Mouse (Mus musculus): ENCODE results near the gene Tmem72. TPM values are rescaled to one million over a fixed set of nuclear protein-coding genes. Genes with fewer than 3 reads are reported as not detected.

The Tmem72 gene
- polyA plus RNA-seq, 1 experiment from 2014 or later, result 0.29 TPM

- ATAC-seq (ENCODE audit: low read depth), result no peak
- H3K9ac ChIP-seq, result no peak overlapping the region
- H3K36me3 ChIP-seq, result no peaks in the 10 kb centered on the region
- no peak overlapping the region for H3K27ac ChIP-seq (replicated peaks)
- peaks cover 33% of the 10 kb centered on the region for H3K4me1 ChIP-seq (replicated peaks)
- 72% methylated on average over 10 of the region's 10 CpGs for WGBS
- H3K4me3 ChIP-seq, result no peak overlapping the region
- H3K9me3 ChIP-seq, result no peaks in the 10 kb centered on the region
- H3K4me2 ChIP-seq, result no peak overlapping the region
- peaks cover 3% of the 10 kb centered on the region; the same call in 1 of the 2 replicates for H3K27me3 ChIP-seq
Measured at GRCm38 (mm10) chr6:116676355-116676913, 40.3 kb downstream of the Tmem72 start.

GRCm38 (mm10) chr6:116674283-116674886 is 42.3 kb downstream of the Tmem72 start:
- H3K36me3 ChIP-seq, result no peaks in the 10 kb centered on the region
- H3K4me3 ChIP-seq, result peak overlapping the region; percentile 53
- peaks cover 53% of the 10 kb centered on the region for H3K4me1 ChIP-seq (replicated peaks)
- no peaks in the 10 kb centered on the region for H3K9me3 ChIP-seq
- peak overlapping the region; percentile 63 for H3K27ac ChIP-seq (replicated peaks)
- H3K4me2 ChIP-seq, result peak overlapping the region; percentile 85
- 20% methylated on average over 16 of the region's 16 CpGs for WGBS
- H3K9ac ChIP-seq, result peak overlapping the region; percentile 69
- peaks cover 10% of the 10 kb centered on the region; the same call in 1 of the 2 replicates for H3K27me3 ChIP-seq
- ATAC-seq (ENCODE audit: low read depth), result no peak

- peak within 1 kb of the TSS; percentile 63 for H3K27ac ChIP-seq (replicated peaks)
- peak within 1 kb of the TSS; percentile 85 for H3K4me2 ChIP-seq
- peak; percentile 88 for ATAC-seq (ENCODE audit: low read depth)
- H3K4me3 ChIP-seq, result peak within 1 kb of the TSS; percentile 53
- no peaks in the 10 kb centered on the region for H3K36me3 ChIP-seq
- peaks cover 10% of the 10 kb centered on the region; the same call in 1 of the 2 replicates for H3K27me3 ChIP-seq
- H3K4me1 ChIP-seq (replicated peaks), result peaks cover 59% of the 10 kb centered on the region
- peak within 1 kb of the TSS; percentile 69 for H3K9ac ChIP-seq
- under 1% methylated on average over 44 of the region's 44 CpGs for WGBS
- no peaks in the 10 kb centered on the region for H3K9me3 ChIP-seq
Measured at GRCm38 (mm10) chr6:116673471-116674282, 43.0 kb downstream of the Tmem72 start, which contains the start of gene Rassf4. TSS of gene Rassf4 (minus strand) at chr6:116673952.

- Histone ChIP-seq H3K36me3 (no peaks in the 10 kb centered on the region), H3K4me3 (peak overlapping the region; percentile 53; the same call in 1 of the 2 replicates), H3K27me3 (peaks cover 10% of the 10 kb centered on the region; the same call in 1 of the 2 replicates), H3K4me1 (replicated peaks) (peaks cover 61% of the 10 kb centered on the region), H3K4me2 (peak overlapping the region; percentile 85), H3K9me3 (no peaks in the 10 kb centered on the region), H3K27ac (replicated peaks) (0 out of 2 replicates have a peak overlapping the region, but pooled peaks have one; percentile 18), H3K9ac (peak overlapping the region; percentile 69; the same call in 1 of the 2 replicates)
- 64% methylated on average over 5 of the region's 5 CpGs for WGBS
- no peak for ATAC-seq (ENCODE audit: low read depth)
Measured at GRCm38 (mm10) chr6:116672349-116672748, 44.4 kb downstream of the Tmem72 start.

- Histone ChIP-seq H3K9ac (0 out of 2 replicates have a peak overlapping the region, but pooled peaks have one; percentile 69), H3K9me3 (no peaks in the 10 kb centered on the region), H3K4me3 (no peak overlapping the region), H3K27ac (replicated peaks) (peak overlapping the region; percentile 81), H3K36me3 (no peaks in the 10 kb centered on the region), H3K4me2 (peak overlapping the region; percentile 85), H3K4me1 (replicated peaks) (peaks cover 66% of the 10 kb centered on the region), H3K27me3 (peaks cover 10% of the 10 kb centered on the region; the same call in 1 of the 2 replicates)
- 68% methylated on average over 4 of the region's 4 CpGs for WGBS
- no peak for ATAC-seq (ENCODE audit: low read depth)
Measured at GRCm38 (mm10) chr6:116671768-116672167, 44.9 kb downstream of the Tmem72 start.

GRCm38 (mm10) chr6:116671031-116671430 is 45.7 kb downstream of the Tmem72 start:
- peak overlapping the region; percentile 69; the same call in 1 of the 2 replicates for H3K9ac ChIP-seq
- WGBS, result 6% methylated on average over 5 of the region's 5 CpGs
- ATAC-seq (ENCODE audit: low read depth), result peak; percentile 19
- H3K4me3 ChIP-seq, result no peak overlapping the region
- peaks cover 70% of the 10 kb centered on the region for H3K4me1 ChIP-seq (replicated peaks)
- peak overlapping the region; percentile 81 for H3K27ac ChIP-seq (replicated peaks)
- H3K36me3 ChIP-seq, result no peaks in the 10 kb centered on the region
- H3K4me2 ChIP-seq, result peak overlapping the region; percentile 85
- H3K9me3 ChIP-seq, result no peaks in the 10 kb centered on the region
- peaks cover 10% of the 10 kb centered on the region; the same call in 1 of the 2 replicates for H3K27me3 ChIP-seq

GRCm38 (mm10) chr6:116670144-116670543 is 46.6 kb downstream of the Tmem72 start:
- ATAC-seq (ENCODE audit: low read depth), result no peak
- peaks cover 10% of the 10 kb centered on the region; the same call in 1 of the 2 replicates for H3K27me3 ChIP-seq
- H3K4me3 ChIP-seq, result no peak overlapping the region
- H3K9ac ChIP-seq, result peak overlapping the region; percentile 69; the same call in 1 of the 2 replicates
- peak overlapping the region; percentile 81 for H3K27ac ChIP-seq (replicated peaks)
- peak overlapping the region; percentile 85 for H3K4me2 ChIP-seq
- peaks cover 78% of the 10 kb centered on the region for H3K4me1 ChIP-seq (replicated peaks)
- H3K36me3 ChIP-seq, result no peaks in the 10 kb centered on the region
- 13% methylated on average over 6 of the region's 6 CpGs for WGBS
- H3K9me3 ChIP-seq, result no peaks in the 10 kb centered on the region

- Histone ChIP-seq H3K36me3 (no peaks in the 10 kb centered on the region), H3K4me3 (no peak overlapping the region), H3K27me3 (peaks cover 10% of the 10 kb centered on the region; the same call in 1 of the 2 replicates), H3K27ac (replicated peaks) (no peak overlapping the region), H3K4me1 (replicated peaks) (peaks cover 73% of the 10 kb centered on the region), H3K9me3 (no peaks in the 10 kb centered on the region), H3K4me2 (no peak overlapping the region), H3K9ac (no peak overlapping the region)
- no peak for ATAC-seq (ENCODE audit: low read depth)
- 37% methylated on average over 11 of the region's 11 CpGs for WGBS
Measured at GRCm38 (mm10) chr6:116668682-116669470, 47.8 kb downstream of the Tmem72 start.

GRCm38 (mm10) chr6:116667382-116667781 is 49.3 kb downstream of the Tmem72 start:
- H3K4me1 ChIP-seq (replicated peaks), result peaks cover 62% of the 10 kb centered on the region

GRCm38 (mm10) chr6:116666892-116667291 is 49.8 kb downstream of the Tmem72 start:
- Histone ChIP-seq H3K4me3 (no peak overlapping the region), H3K9ac (no peak overlapping the region), H3K4me2 (no peak overlapping the region), H3K27me3 (peaks cover 10% of the 10 kb centered on the region; the same call in 1 of the 2 replicates), H3K36me3 (no peaks in the 10 kb centered on the region), H3K9me3 (no peaks in the 10 kb centered on the region), H3K4me1 (replicated peaks) (peaks cover 57% of the 10 kb centered on the region), H3K27ac (replicated peaks) (no peak overlapping the region)
- 25% methylated on average over 3 of the region's 3 CpGs for WGBS
- no peak for ATAC-seq (ENCODE audit: low read depth)

More at GRCm38 (mm10) chr6:116667382-116667781, 49.3 kb downstream of the Tmem72 start:
- no peak overlapping the region for H3K9ac ChIP-seq
- H3K36me3 ChIP-seq, result no peaks in the 10 kb centered on the region
- peaks cover 10% of the 10 kb centered on the region; the same call in 1 of the 2 replicates for H3K27me3 ChIP-seq
- no peak overlapping the region for H3K27ac ChIP-seq (replicated peaks)
- 60% methylated on average over 3 of the region's 3 CpGs for WGBS
- no peaks in the 10 kb centered on the region for H3K9me3 ChIP-seq
- no peak overlapping the region for H3K4me3 ChIP-seq
- no peak overlapping the region for H3K4me2 ChIP-seq
- ATAC-seq (ENCODE audit: low read depth), result no peak

GRCm38 (mm10) chr6:116666085-116666750 is 50.5 kb downstream of the Tmem72 start:
- no peak overlapping the region for H3K4me2 ChIP-seq
- 0 out of 2 replicates have a peak, but pooled peaks cover 7% of the 10 kb centered on the region for H3K27me3 ChIP-seq
- no peaks in the 10 kb centered on the region for H3K9me3 ChIP-seq
- no peaks in the 10 kb centered on the region for H3K36me3 ChIP-seq
- WGBS, result 67% methylated on average over 12 of the region's 12 CpGs
- H3K4me1 ChIP-seq (replicated peaks), result peaks cover 50% of the 10 kb centered on the region
- ATAC-seq (ENCODE audit: low read depth), result no peak
- H3K27ac ChIP-seq (replicated peaks), result no peak overlapping the region
- H3K9ac ChIP-seq, result no peak overlapping the region
- H3K4me3 ChIP-seq, result no peak overlapping the region

Measured in neural tube, embryonic 13.5 days (tissue).